Comparison of ENCODE assay signal across 9 mouse cellular contexts in genomic region chr6:24350882-24351281, GRCm38 (mm10).
DNase-seq lines count a peak whose midpoint lies in the region; ATAC-seq lines count a peak whose summit lies in the region.
"Had no signal": no experiment of that assay in that cellular context is flagged by ENCODE, and none has a peak within 500 bp of the region (broad histone marks: within the 10 kb centered on the region; RNA-seq: fewer than 3 reads in every experiment).

No protein-coding gene starts in this region.

- peak; percentile 96 for ATAC-seq in cerebellum, adult (ENCODE audit: insufficient number of reproducible peaks, low FRiP score, low TSS enrichment)
- peak; percentile 96 for ATAC-seq in forebrain, embryonic 13.5 days
- peak; percentile 90 for ATAC-seq in limb, embryonic 13.5 days (ENCODE audit: low FRiP score, low read depth)
- ATAC-seq in neural tube, embryonic 11.5 days (ENCODE audit: insufficient read depth, low FRiP score, low TSS enrichment): peak; percentile 91

- DNase-seq in heart, adult 8-10 months (ENCODE audit: low spot score): peak; percentile 4
- no peak for DNase-seq in heart, postnatal 36 days
- DNase-seq in kidney, adult 9 months: peak; percentile 61
- peak; percentile 38 for DNase-seq in neural tube, embryonic 11.5 days (ENCODE audit: low spot score)
- DNase-seq in yolk sac, embryonic 10.5 days (ENCODE audit: low spot score): peak; percentile 19
- DNase-seq: liver, embryonic 13.5 days had no signal

- H3K4me3 ChIP-seq in forebrain, embryonic 13.5 days: no peak overlapping the region
- H3K4me3 ChIP-seq in limb, embryonic 13.5 days: no peak overlapping the region
- H3K4me3 ChIP-seq in neural tube, embryonic 11.5 days (ENCODE audit: low read depth, low read length): no peak overlapping the region
- H3K4me3 ChIP-seq: liver, embryonic 13.5 days had no signal

- 8% methylated on average over 5 of the region's 5 CpGs for WGBS in forebrain, embryonic 13.5 days
- WGBS in limb, embryonic 13.5 days: 14% methylated on average over 5 of the region's 5 CpGs
- 19% methylated on average over 5 of the region's 5 CpGs for WGBS in neural tube, embryonic 11.5 days

- H3K36me3 ChIP-seq in forebrain, embryonic 13.5 days (ENCODE audit: poor library complexity, severe bottlenecking): no peaks in the 10 kb centered on the region
- no peaks in the 10 kb centered on the region for H3K36me3 ChIP-seq in limb, embryonic 13.5 days
- no peaks in the 10 kb centered on the region for H3K36me3 ChIP-seq in neural tube, embryonic 11.5 days (ENCODE audit: control insufficient read depth, insufficient read depth, low read length)
- H3K36me3 ChIP-seq: liver, embryonic 13.5 days had no signal

- H3K9me3 ChIP-seq in forebrain, embryonic 13.5 days (replicated peaks): no peaks in the 10 kb centered on the region
- H3K9me3 ChIP-seq in limb, embryonic 13.5 days: no peaks in the 10 kb centered on the region
- H3K9me3 ChIP-seq in neural tube, embryonic 11.5 days (ENCODE audit: control insufficient read depth, low read length): no peaks in the 10 kb centered on the region
- H3K9me3 ChIP-seq: liver, embryonic 13.5 days had no signal

- H3K9ac ChIP-seq in forebrain, embryonic 13.5 days: no peak overlapping the region
- no peak overlapping the region for H3K9ac ChIP-seq in limb, embryonic 13.5 days
- no peak overlapping the region for H3K9ac ChIP-seq in neural tube, embryonic 11.5 days (ENCODE audit: low read length)
- H3K9ac ChIP-seq: liver, embryonic 13.5 days had no signal

- H3K4me2 ChIP-seq in forebrain, embryonic 13.5 days: no peak overlapping the region
- no peak overlapping the region for H3K4me2 ChIP-seq in limb, embryonic 13.5 days (replicated peaks)
- no peak overlapping the region for H3K4me2 ChIP-seq in neural tube, embryonic 11.5 days (ENCODE audit: low read depth)
- H3K4me2 ChIP-seq: liver, embryonic 13.5 days had no signal

- H3K4me1 ChIP-seq in forebrain, embryonic 13.5 days: no peaks in the 10 kb centered on the region
- H3K4me1 ChIP-seq in limb, embryonic 13.5 days: peaks cover 2% of the 10 kb centered on the region; the same call in 1 of the 2 replicates
- H3K4me1 ChIP-seq in neural tube, embryonic 11.5 days (ENCODE audit: control insufficient read depth, insufficient read depth, low read length): no peaks in the 10 kb centered on the region
- H3K4me1 ChIP-seq: liver, embryonic 13.5 days had no signal

- H3K27ac ChIP-seq in forebrain, embryonic 13.5 days: no peak overlapping the region
- H3K27ac ChIP-seq in limb, embryonic 13.5 days: no peak overlapping the region
- H3K27ac ChIP-seq in neural tube, embryonic 11.5 days (ENCODE audit: low read depth, low read length): no peak overlapping the region
- H3K27ac ChIP-seq: liver, embryonic 13.5 days had no signal

- no peaks in the 10 kb centered on the region for H3K27me3 ChIP-seq in forebrain, embryonic 13.5 days
- H3K27me3 ChIP-seq in limb, embryonic 13.5 days: no peaks in the 10 kb centered on the region
- H3K27me3 ChIP-seq in neural tube, embryonic 11.5 days (ENCODE audit: control insufficient read depth, insufficient read depth, low read length): no peaks in the 10 kb centered on the region
- H3K27me3 ChIP-seq: liver, embryonic 13.5 days had no signal

- intact Hi-C loops in heart, postnatal 36 days (cut with DNase I): loop anchor here (2.0 to 10.0 kb wide), 2 partner anchors 592 to 856 kb away; no protein-coding TSS in a partner anchor

Comparison
In these comparisons a context has a peak if more than half of its experiments do, and no peak if none do; other contexts are left out.
1. DNase-seq: peak in heart, adult 8-10 months (single experiment), kidney, adult 9 months (single experiment), neural tube, embryonic 11.5 days (single experiment) and yolk sac, embryonic 10.5 days (single experiment); none in heart, postnatal 36 days (0 of 2).
2. Peak in every context shown above with its lines, with median percentiles within 50 percentile points of each other: ATAC-seq.